Mouse (Mus musculus): ENCODE measurements around the gene Hoxb3. TPM values are rescaled to one million over a fixed set of nuclear protein-coding genes. Genes with fewer than 3 reads are reported as not detected.

Hoxb3 gene
- polyA plus RNA-seq, 1 experiment: 2.0 TPM

- H3K4me3 ChIP-seq (ENCODE audit: insufficient read depth, low read depth, low read length): peak overlapping the region; percentile 77
- peak overlapping the region; percentile 95 for H3K27ac ChIP-seq (replicated peaks; ENCODE audit: low read depth, low read length)
- no peaks in the 10 kb centered on the region for H3K4me1 ChIP-seq (ENCODE audit: control insufficient read depth, insufficient read depth, insufficient read length, low read length)
Observed at GRCm38 (mm10) chr11:96284774-96285734, 38.1 kb upstream of the Hoxb3 start.

- Histone ChIP-seq H3K4me1 (ENCODE audit: control insufficient read depth, insufficient read depth, insufficient read length, low read length) (no peaks in the 10 kb centered on the region), H3K27ac (replicated peaks; ENCODE audit: low read depth, low read length) (peak within 1 kb of the TSS; percentile 95), H3K4me3 (ENCODE audit: insufficient read depth, low read depth, low read length) (peak within 1 kb of the TSS; percentile 77)
Observed at GRCm38 (mm10) chr11:96285771-96286738, 37.1 kb upstream of the Hoxb3 start, which contains the start of gene Hoxb7. Gene Hoxb7, plus strand, starts transcription at chr11:96286623.

GRCm38 (mm10) chr11:96286739-96287385 lies 36.3 kb upstream of the Hoxb3 start:
- peak overlapping the region; percentile 77 for H3K4me3 ChIP-seq (ENCODE audit: insufficient read depth, low read depth, low read length)
- peak overlapping the region; percentile 68 for H3K27ac ChIP-seq (replicated peaks; ENCODE audit: low read depth, low read length)
- H3K4me1 ChIP-seq (ENCODE audit: control insufficient read depth, insufficient read depth, insufficient read length, low read length): no peaks in the 10 kb centered on the region

- H3K4me3 ChIP-seq (ENCODE audit: insufficient read depth, low read depth, low read length): peak overlapping the region; percentile 77
- no peak overlapping the region for H3K27ac ChIP-seq (replicated peaks; ENCODE audit: low read depth, low read length)
Observed at GRCm38 (mm10) chr11:96287411-96287810, 35.7 kb upstream of the Hoxb3 start.

GRCm38 (mm10) chr11:96288455-96289221 lies 34.5 kb upstream of the Hoxb3 start:
- no peak overlapping the region for H3K4me3 ChIP-seq (ENCODE audit: insufficient read depth, low read depth, low read length)
- no peak overlapping the region for H3K27ac ChIP-seq (replicated peaks; ENCODE audit: low read depth, low read length)
- no peaks in the 10 kb centered on the region for H3K4me1 ChIP-seq (ENCODE audit: control insufficient read depth, insufficient read depth, insufficient read length, low read length)

More at GRCm38 (mm10) chr11:96287411-96287810, 35.7 kb upstream of the Hoxb3 start:
- no peaks in the 10 kb centered on the region for H3K4me1 ChIP-seq (ENCODE audit: control insufficient read depth, insufficient read depth, insufficient read length, low read length)

GRCm38 (mm10) chr11:96289293-96289692 lies 33.8 kb upstream of the Hoxb3 start:
- H3K27ac ChIP-seq (replicated peaks; ENCODE audit: low read depth, low read length): no peak overlapping the region
- no peaks in the 10 kb centered on the region for H3K4me1 ChIP-seq (ENCODE audit: control insufficient read depth, insufficient read depth, insufficient read length, low read length)
- H3K4me3 ChIP-seq (ENCODE audit: insufficient read depth, low read depth, low read length): no peak overlapping the region

GRCm38 (mm10) chr11:96289837-96290236 lies 33.3 kb upstream of the Hoxb3 start:
- 0 out of 2 replicates have a peak overlapping the region, but pooled peaks have one; percentile 69 for H3K27ac ChIP-seq (replicated peaks; ENCODE audit: low read depth, low read length)
- no peaks in the 10 kb centered on the region for H3K4me1 ChIP-seq (ENCODE audit: control insufficient read depth, insufficient read depth, insufficient read length, low read length)
- H3K4me3 ChIP-seq (ENCODE audit: insufficient read depth, low read depth, low read length): no peak overlapping the region

- Histone ChIP-seq H3K27ac (replicated peaks; ENCODE audit: low read depth, low read length) (peak overlapping the region; percentile 69), H3K4me1 (ENCODE audit: control insufficient read depth, insufficient read depth, insufficient read length, low read length) (no peaks in the 10 kb centered on the region), H3K4me3 (ENCODE audit: insufficient read depth, low read depth, low read length) (peak overlapping the region; percentile 17; the same call in 1 of the 2 replicates)
Observed at GRCm38 (mm10) chr11:96290705-96291355, 32.3 kb upstream of the Hoxb3 start.

GRCm38 (mm10) chr11:96291681-96292564 lies 31.2 kb upstream of the Hoxb3 start, which contains the start of gene Hoxb6:
Gene Hoxb6, plus strand, starts transcription at chr11:96292476.
- Histone ChIP-seq H3K4me1 (ENCODE audit: control insufficient read depth, insufficient read depth, insufficient read length, low read length) (no peaks in the 10 kb centered on the region), H3K27ac (replicated peaks; ENCODE audit: low read depth, low read length) (peak within 1 kb of the TSS; percentile 69), H3K4me3 (ENCODE audit: insufficient read depth, low read depth, low read length) (peak within 1 kb of the TSS; percentile 67)

GRCm38 (mm10) chr11:96292565-96293301 lies 30.4 kb upstream of the Hoxb3 start:
- peak overlapping the region; percentile 67 for H3K4me3 ChIP-seq (ENCODE audit: insufficient read depth, low read depth, low read length)

GRCm38 (mm10) chr11:96293302-96293921 lies 29.7 kb upstream of the Hoxb3 start:
- H3K27ac ChIP-seq (replicated peaks; ENCODE audit: low read depth, low read length): peak overlapping the region; percentile 55
- no peaks in the 10 kb centered on the region for H3K4me1 ChIP-seq (ENCODE audit: control insufficient read depth, insufficient read depth, insufficient read length, low read length)
- H3K4me3 ChIP-seq (ENCODE audit: insufficient read depth, low read depth, low read length): peak overlapping the region; percentile 67

More at GRCm38 (mm10) chr11:96292565-96293301, 30.4 kb upstream of the Hoxb3 start:
- no peaks in the 10 kb centered on the region for H3K4me1 ChIP-seq (ENCODE audit: control insufficient read depth, insufficient read depth, insufficient read length, low read length)
- peak overlapping the region; percentile 66 for H3K27ac ChIP-seq (replicated peaks; ENCODE audit: low read depth, low read length)
